Mouse (Mus musculus): ENCODE data around the gene Galnt18. TPM values are rescaled to one million over a fixed set of nuclear protein-coding genes. Genes with fewer than 3 reads are reported as not detected.

Gene Galnt18
- polyA plus RNA-seq, 1 experiment: 4.1 TPM

- WGBS: 73% methylated on average over 4 of the region's 4 CpGs
- DNase-seq (ENCODE audit: low read depth, low spot score): no peak
Observed at GRCm38 (mm10) chr7:111658579-111658978, 121.2 kb downstream of the Galnt18 start.

DNA sequence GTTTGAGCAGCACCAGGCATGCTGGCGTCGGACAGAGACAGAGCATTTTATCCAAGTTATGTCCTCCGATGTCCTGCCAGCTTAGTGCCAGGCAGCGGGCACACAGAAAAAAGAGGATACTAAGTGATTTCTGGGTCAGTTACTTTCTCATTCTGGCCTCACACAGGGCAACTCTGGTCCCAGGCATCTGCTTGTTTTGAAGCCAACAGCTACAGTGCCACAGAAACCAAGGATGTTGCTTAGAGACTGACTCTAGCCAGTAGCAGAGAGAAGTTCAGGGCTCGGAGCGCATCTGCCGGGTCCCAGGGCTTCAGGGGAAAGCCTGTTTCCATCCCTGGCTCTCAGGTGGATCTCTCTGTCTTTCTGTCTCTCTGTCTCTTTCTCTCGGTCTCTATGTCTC lies 124.8 kb downstream of the Galnt18 start:
- WGBS: 87% methylated on average over 8 of the region's 8 CpGs
- DNase-seq (ENCODE audit: low read depth, low spot score): no peak

GRCm38 (mm10) chr7:111654526-111654925 lies 125.3 kb downstream of the Galnt18 start:
- DNase-seq (ENCODE audit: low read depth, low spot score): no peak

DNA sequence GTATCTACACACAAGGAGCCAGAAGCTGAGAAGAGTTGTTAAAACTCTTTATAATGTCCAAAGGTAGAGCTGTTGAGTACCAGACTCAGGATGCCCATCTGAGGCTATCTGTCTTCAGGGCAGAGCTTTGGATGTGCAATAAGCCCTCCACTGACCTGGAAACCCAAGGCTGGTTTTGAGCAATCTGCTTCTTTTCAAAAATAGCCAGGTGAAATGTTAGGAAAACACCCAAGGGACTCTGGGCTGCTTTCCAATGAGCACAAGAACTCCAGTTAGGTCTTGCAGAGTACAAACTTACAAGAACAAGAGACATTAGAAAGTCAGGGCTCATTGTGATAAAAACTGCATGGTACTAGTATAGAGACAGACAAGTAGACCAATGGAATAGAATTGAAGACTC lies 135.4 kb downstream of the Galnt18 start:
- no peak for DNase-seq (ENCODE audit: low read depth, low spot score)

GRCm38 (mm10) chr7:111638899-111639298 lies 140.9 kb downstream of the Galnt18 start:
- 59% methylated on average over 2 of the region's 2 CpGs for WGBS
- DNase-seq (ENCODE audit: low read depth, low spot score): no peak

- 63% methylated on average over 5 of the region's 5 CpGs for WGBS
- DNase-seq (ENCODE audit: low read depth, low spot score): no peak
Observed at GRCm38 (mm10) chr7:111638465-111638864, 141.3 kb downstream of the Galnt18 start.

GRCm38 (mm10) chr7:111637866-111638448 lies 141.8 kb downstream of the Galnt18 start:
- 65% methylated on average over 2 of the region's 2 CpGs for WGBS
- no peak for DNase-seq (ENCODE audit: low read depth, low spot score)

GRCm38 (mm10) chr7:111636503-111636902 lies 143.3 kb downstream of the Galnt18 start:
- DNase-seq (ENCODE audit: low read depth, low spot score): no peak
- 93% methylated on average over 5 of the region's 5 CpGs for WGBS

- 60% methylated on average over 4 of the region's 4 CpGs for WGBS
- DNase-seq (ENCODE audit: low read depth, low spot score): no peak
Observed at GRCm38 (mm10) chr7:111631265-111631664, 148.5 kb downstream of the Galnt18 start.

DNA sequence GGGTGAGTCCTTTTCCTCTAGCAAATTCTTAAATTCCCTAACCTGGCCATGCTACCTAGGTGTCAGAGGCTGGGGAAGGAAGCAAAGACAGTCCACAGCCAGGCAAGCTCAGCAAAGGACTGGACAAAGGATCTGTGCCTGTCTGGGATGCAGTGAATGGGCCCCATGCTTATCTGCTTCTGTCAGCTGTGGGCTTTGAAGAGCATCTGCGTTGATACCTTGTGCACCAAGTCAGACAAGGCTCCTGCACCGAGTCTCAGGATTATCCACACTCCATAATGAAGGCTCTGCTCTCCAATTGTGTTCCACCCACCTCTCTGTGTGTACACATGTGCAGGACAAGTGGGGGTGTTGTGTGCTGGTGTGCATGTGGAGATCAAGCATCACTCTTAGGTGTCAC lies 153.5 kb downstream of the Galnt18 start:
- 82% methylated on average over 2 of the region's 2 CpGs for WGBS
- no peak for DNase-seq (ENCODE audit: low read depth, low spot score)

GRCm38 (mm10) chr7:111625736-111626135 lies 154.0 kb downstream of the Galnt18 start:
- WGBS: 72% methylated on average over 5 of the region's 5 CpGs
- DNase-seq (ENCODE audit: low read depth, low spot score): no peak

DNA sequence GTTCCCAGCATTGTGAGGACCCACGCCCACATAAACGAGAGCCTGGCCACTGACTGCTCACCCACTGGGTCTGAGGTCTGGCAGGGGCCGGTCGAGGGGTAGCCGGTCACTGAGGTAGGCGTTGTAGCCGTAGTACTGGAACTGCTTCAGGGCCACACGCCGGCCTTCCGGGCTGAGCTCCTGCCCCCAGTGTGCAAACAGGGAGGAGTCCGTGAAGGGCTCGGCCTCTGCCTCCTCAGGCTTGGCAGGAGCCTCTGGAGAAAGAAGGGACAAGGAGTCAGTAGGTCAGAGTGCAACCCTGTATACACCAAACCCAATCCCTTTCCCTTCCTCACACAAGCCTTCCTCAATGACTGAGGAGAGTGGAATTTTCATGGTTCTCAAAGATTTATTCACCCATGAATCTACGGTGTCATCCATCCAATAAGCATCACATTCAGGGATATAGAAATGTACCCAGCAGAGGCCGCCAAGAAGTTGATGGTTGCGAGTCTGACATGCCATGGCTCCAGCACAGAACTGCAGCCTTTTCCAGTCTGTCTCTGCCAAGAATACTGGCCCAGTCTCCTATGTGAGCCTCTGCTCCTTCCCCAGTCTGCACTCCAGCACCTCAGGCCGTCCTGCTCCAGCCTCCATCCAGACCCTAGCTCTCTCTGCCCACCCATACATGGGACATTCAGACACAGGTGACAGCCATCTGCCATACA lies 163.4 kb downstream of the Galnt18 start:
- no peak for DNase-seq (ENCODE audit: low read depth, low spot score)
- WGBS: 44% methylated on average over 16 of the region's 16 CpGs

DNA sequence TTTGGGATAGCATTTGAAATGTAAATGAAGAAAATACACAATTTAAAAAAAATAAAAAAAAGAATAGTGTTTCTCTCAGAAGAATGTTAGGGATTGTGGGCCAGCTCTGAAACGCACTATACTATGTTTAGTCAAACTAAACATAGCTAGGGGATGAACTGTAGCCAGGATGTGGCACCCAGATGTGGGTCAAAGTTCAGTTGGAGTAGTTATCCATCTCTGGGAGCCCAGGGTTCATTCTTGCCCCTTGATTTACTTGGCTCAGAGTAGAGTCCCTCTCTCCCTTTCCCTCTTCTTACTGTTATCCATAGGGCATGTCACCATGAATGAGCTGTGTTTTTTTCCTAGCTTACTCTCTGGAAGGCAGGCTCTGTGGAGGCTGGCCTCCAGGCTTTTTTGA lies 165.3 kb downstream of the Galnt18 start:
- no peak for DNase-seq (ENCODE audit: low read depth, low spot score)
- 57% methylated on average over 1 of the region's 1 CpGs for WGBS

DNA sequence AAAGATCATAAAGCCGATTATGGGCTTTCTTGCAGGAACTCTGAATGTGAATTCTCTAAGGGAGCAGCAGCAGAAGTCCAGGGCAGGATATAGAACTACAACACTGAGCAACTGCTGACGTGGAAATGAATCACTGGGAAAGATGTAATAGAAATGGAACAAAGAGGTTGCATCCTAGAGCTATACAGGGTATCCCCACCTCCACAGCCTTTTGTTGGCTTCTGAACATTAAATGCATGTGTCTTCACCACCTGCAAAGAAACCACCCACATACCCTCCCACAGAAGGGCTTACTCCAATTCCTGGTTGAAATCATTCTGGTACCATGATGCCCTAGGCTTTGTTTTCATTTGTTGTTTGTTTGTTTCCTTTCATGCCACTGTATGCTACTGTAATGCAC lies 172.3 kb downstream of the Galnt18 start:
- no peak for DNase-seq (ENCODE audit: low read depth, low spot score)
- WGBS: 71% methylated on average over 2 of the region's 2 CpGs

- no peak for DNase-seq (ENCODE audit: low read depth, low spot score)
- 89% methylated on average over 3 of the region's 3 CpGs for WGBS
Observed at GRCm38 (mm10) chr7:111606091-111606490, 173.7 kb downstream of the Galnt18 start.

GRCm38 (mm10) chr7:111605663-111606062 lies 174.1 kb downstream of the Galnt18 start:
- DNase-seq (ENCODE audit: low read depth, low spot score): no peak

- DNase-seq (ENCODE audit: low read depth, low spot score): no peak
- 40% methylated on average over 2 of the region's 2 CpGs for WGBS
Observed at GRCm38 (mm10) chr7:111604578-111605208, 175.1 kb downstream of the Galnt18 start.

DNA sequence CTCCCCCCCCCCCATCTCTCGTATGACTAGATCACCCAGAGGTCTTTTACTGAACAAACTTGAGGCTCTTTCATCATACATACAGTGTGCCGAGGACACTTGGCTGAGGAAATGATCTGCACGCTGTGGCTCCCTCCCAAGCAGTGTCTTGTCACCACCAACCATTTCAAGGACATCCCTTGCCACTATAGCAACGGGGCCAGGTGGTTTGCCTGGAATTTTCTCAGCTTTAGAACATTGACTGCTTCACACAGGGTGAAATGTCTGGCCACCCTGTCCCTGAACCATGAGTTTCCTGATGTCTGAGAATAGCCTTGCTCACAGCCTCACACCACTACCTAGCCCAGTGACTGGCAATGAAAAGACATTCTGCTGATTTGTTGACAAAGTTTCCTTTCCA lies 176.6 kb downstream of the Galnt18 start:
- no peak for DNase-seq (ENCODE audit: low read depth, low spot score)
- WGBS: 58% methylated on average over 4 of the region's 4 CpGs

GRCm38 (mm10) chr7:111601339-111602067 lies 178.3 kb downstream of the Galnt18 start:
- no peak for DNase-seq (ENCODE audit: low read depth, low spot score)
- WGBS: 73% methylated on average over 4 of the region's 4 CpGs

DNA sequence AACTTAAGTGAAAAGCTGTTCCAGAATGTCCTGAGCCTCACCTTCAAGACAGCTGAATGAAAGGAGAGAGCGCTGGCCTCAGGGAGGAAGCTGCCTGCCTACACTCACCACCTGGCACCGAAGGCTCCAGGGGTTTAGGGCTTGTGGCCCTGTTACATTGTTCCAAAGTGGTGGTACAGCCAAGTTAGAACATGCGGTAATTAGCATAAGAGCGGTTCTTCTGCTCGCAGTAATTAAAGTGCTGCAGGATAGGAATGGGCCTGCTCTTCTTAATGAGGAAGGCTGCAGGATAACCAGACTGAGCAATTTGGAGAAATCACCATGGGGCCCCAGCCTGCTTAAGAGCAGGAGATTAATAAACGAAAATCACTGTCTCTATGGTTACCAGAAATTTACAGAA lies 179.0 kb downstream of the Galnt18 start:
- WGBS: 76% methylated on average over 6 of the region's 6 CpGs
- DNase-seq (ENCODE audit: low read depth, low spot score): no peak

DNA sequence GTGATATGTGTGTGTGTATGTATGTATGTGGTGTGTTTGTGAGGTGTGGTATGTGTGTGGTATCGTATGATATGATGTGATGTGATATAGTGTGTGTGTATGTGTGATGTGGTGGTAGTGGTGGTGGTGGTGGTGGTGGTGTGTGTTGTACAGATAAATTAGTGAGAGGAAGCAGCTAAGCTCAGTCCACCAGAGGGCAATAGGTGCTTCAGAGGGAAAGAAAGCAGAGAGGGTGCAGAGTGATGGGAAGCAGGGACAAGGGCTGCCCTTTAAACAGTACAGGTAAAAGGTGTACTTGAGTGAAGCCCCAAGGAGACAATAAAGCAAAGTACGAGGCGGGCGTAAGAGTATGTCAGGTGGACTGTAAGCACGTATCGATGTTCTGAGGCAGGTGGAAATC lies 186.1 kb downstream of the Galnt18 start:
- DNase-seq (ENCODE audit: low read depth, low spot score): no peak
- 46% methylated on average over 6 of the region's 6 CpGs for WGBS
